Mouse (Mus musculus) CH12.LX (cell line): ENCODE measurements around the gene Zfp82.

Experiments
- BHLHE40 ChIP-seq: IDR thresholded peaks from 2 replicates; pipeline ENCODE4 v1.6.1; 2011; ENCODE audit warnings: mild to moderate bottlenecking, low read depth, low read length, improper control_type of control experiment
- CTCF ChIP-seq, 2 experiments: IDR thresholded peaks in 1 of 2; conservative IDR thresholded peaks in 1 of 2; 2 replicates each; pipeline ENCODE4 v1.5.1; 2011 to 2012; ENCODE audit warnings: low read depth in 2 of 2, low read length in 2 of 2, improper control_type of control experiment in 1 of 2, inconsistent platforms in 1 of 2, mild to moderate bottlenecking in 1 of 2, moderate library complexity in 1 of 2
- EP300 ChIP-seq: IDR thresholded peaks from 2 replicates; pipeline ENCODE4 v1.6.1; 2011; ENCODE audit warnings: low read length, improper control_type of control experiment
- POLR2A ChIP-seq: IDR thresholded peaks from 2 replicates; pipeline ENCODE4 v1.6.1; 2011; ENCODE audit warnings: low read depth, mild to moderate bottlenecking, improper control_type of control experiment, low read length
- RCOR1 ChIP-seq: conservative IDR thresholded peaks from 2 replicates; pipeline ENCODE4 v1.6.1; 2012; ENCODE audit warnings: low read depth, mild to moderate bottlenecking, inconsistent platforms, low read length, improper control_type of control experiment
- SMC3 ChIP-seq: IDR thresholded peaks from 2 replicates; pipeline ENCODE4 v1.6.1; 2011; ENCODE audit warnings: low read depth, low read length, improper control_type of control experiment
- USF1 ChIP-seq: IDR thresholded peaks from 2 replicates; pipeline ENCODE4 v1.6.1; 2014; ENCODE audit warnings: low read depth, mild to moderate bottlenecking, inconsistent platforms, low read length, improper control_type of control experiment
- ZMIZ1 ChIP-seq: IDR thresholded peaks from 2 replicates; pipeline ENCODE4 v1.6.1; 2012; ENCODE audit warnings: low read depth, mild to moderate bottlenecking, inconsistent platforms, low read length, improper control_type of control experiment
- ZNF384 ChIP-seq: IDR thresholded peaks from 2 replicates; pipeline ENCODE4 v1.6.1; 2012; ENCODE audit warnings: low read depth, low read length, improper control_type of control experiment, inconsistent platforms

DNA sequence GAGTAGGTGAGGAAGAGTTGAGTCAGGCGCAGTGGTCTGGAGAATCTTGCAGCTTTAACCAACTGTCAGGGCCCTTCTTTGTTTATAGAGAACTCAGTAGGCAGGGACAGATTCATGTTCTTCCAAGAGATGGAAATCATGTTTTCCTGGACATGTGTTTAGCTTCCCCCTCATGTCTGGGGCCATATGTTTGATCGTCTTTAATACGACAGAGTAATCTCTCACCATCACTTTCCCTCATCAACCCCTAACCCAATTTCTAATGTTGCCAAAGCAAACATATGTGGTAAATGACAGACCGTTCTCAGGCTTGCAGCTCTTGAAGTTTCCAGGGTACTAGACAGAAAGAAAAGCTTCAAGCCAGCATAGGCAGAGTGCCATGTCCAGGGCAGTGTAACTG, 24.6 kb downstream of the Zfp82 start:
- TF ChIP-seq USF1: no peak
- no peak for TF ChIP-seq CTCF (conservative IDR thresholded peaks at IDR 0.05 in 1 of 2, IDR thresholded peaks at IDR 0.05 in 1 of 2; ENCODE audit: low read depth in 2 of 2, low read length in 2 of 2)
- TF ChIP-seq ZMIZ1: no peak
- TF ChIP-seq POLR2A: no peak
- no peak for TF ChIP-seq ZNF384
- TF ChIP-seq RCOR1: no peak
- TF ChIP-seq EP300: no peak
- no peak for TF ChIP-seq BHLHE40
- TF ChIP-seq SMC3: no peak
